Mouse (Mus musculus) C2C12 (cell line): ENCODE measurements around the gene Arhgap23.

Experiments used
- CTCF ChIP-seq: IDR thresholded peaks from one replicate; pipeline ENCODE4 v1.5.1; 2011; ENCODE audit not compliant: control insufficient read depth, insufficient read depth, insufficient read length
- MYOG ChIP-seq: IDR thresholded peaks from one replicate; pipeline ENCODE4 v1.6.1; 2011; ENCODE audit not compliant: control insufficient read depth, insufficient read length; ENCODE audit errors: extremely low read depth
- USF1 ChIP-seq: IDR thresholded peaks from one replicate; pipeline ENCODE4 v1.6.1; 2011; ENCODE audit warnings: low read depth, mild to moderate bottlenecking, control low read depth, moderate library complexity

GRCm38 (mm10) chr11:97471276-97471675, 55.9 kb downstream of the Arhgap23 start:
- TF ChIP-seq CTCF, result no peak
- no peak for TF ChIP-seq MYOG
- TF ChIP-seq USF1, result no peak
